In genomic region chr16:68084124-68084898, GRCm38 (mm10) we compare ENCODE assay signal across 19 mouse cellular contexts.
"Had no signal": no experiment of that assay in that cellular context is flagged by ENCODE, and none has a peak within 500 bp of the region (broad histone marks: within the 10 kb centered on the region; RNA-seq: fewer than 3 reads in every experiment).

No protein-coding gene starts in this region.

- H3K36me3 ChIP-seq: limb, embryonic 10.5 days; limb, embryonic 13.5 days; liver, embryonic 12.5 days; liver, embryonic 15.5 days; lung, embryonic 15.5 days; midbrain, embryonic 13.5 days; neural tube, embryonic 13.5 days had no signal

- H3K27ac ChIP-seq: kidney, postnatal 0 days; layer of hippocampus, adult 2 months; limb, embryonic 10.5 days; limb, embryonic 13.5 days; liver, embryonic 12.5 days; liver, embryonic 15.5 days; lung, embryonic 15.5 days; midbrain, embryonic 13.5 days; neural tube, embryonic 13.5 days had no signal

- H3K4me3 ChIP-seq: layer of hippocampus, adult 2 months; limb, embryonic 10.5 days; limb, embryonic 13.5 days; liver, embryonic 12.5 days; liver, embryonic 15.5 days; lung, embryonic 15.5 days; midbrain, embryonic 13.5 days; myocyte; neural tube, embryonic 13.5 days had no signal

- H3K4me2 ChIP-seq: limb, embryonic 13.5 days; liver, embryonic 12.5 days; liver, embryonic 15.5 days; lung, embryonic 15.5 days; midbrain, embryonic 13.5 days; neural tube, embryonic 13.5 days had no signal

- H3K4me1 ChIP-seq: limb, embryonic 10.5 days; limb, embryonic 13.5 days; liver, embryonic 12.5 days; liver, embryonic 15.5 days; lung, embryonic 15.5 days; midbrain, embryonic 13.5 days; neural tube, embryonic 13.5 days had no signal

- H3K9me3 ChIP-seq: limb, embryonic 10.5 days; limb, embryonic 13.5 days; liver, embryonic 12.5 days; liver, embryonic 15.5 days; lung, embryonic 15.5 days; midbrain, embryonic 13.5 days; neural tube, embryonic 13.5 days had no signal

- H3K9ac ChIP-seq: limb, embryonic 13.5 days; liver, embryonic 12.5 days; liver, embryonic 15.5 days; lung, embryonic 15.5 days; midbrain, embryonic 13.5 days; neural tube, embryonic 13.5 days had no signal

- H3K27me3 ChIP-seq: limb, embryonic 13.5 days; liver, embryonic 12.5 days; liver, embryonic 15.5 days; lung, embryonic 15.5 days; midbrain, embryonic 13.5 days; neural tube, embryonic 13.5 days had no signal

- ATAC-seq: liver, embryonic 12.5 days; midbrain, embryonic 13.5 days; midbrain, embryonic 16.5 days had no signal

- DNase-seq: kidney, adult 2 months; kidney, postnatal 25 days; layer of hippocampus, adult 9-11 months; liver; lung, adult 18-20 months; lung, postnatal 10 days; lung, postnatal 4 days; thymus, postnatal 25 days had no signal
